Mouse (Mus musculus) urinary bladder, adult 2 months (tissue): ENCODE measurements around the gene Ankrd44. TPM values are rescaled to one million over a fixed set of nuclear protein-coding genes. Genes with fewer than 3 reads are reported as not detected.

Source experiments
- DNase-seq: peaks from one replicate; pipeline ENCODE4 v3.0.0; 2022; ENCODE audit warnings: low spot score
- polyA plus RNA-seq: library from polyadenylated mRNA; depleted of rRNA; stranded (reverse); fragments of >200 nt; gene quantifications from 2 replicates; pipeline ENCODE4 v1.2.3, GENCODE M21; 2012

Ankrd44 gene
- polyA plus RNA-seq, 1 experiment: 30.7 TPM

- no peak for DNase-seq
Observed at GRCm38 (mm10) chr1:54707888-54708565, 218.2 kb downstream of the Ankrd44 start.

GRCm38 (mm10) chr1:54707036-54707887, 218.9 kb downstream of the Ankrd44 start:
- no peak for DNase-seq

- DNase-seq: no peak
Observed at GRCm38 (mm10) chr1:54706621-54707020, 219.6 kb downstream of the Ankrd44 start.

- no peak for DNase-seq
Observed at GRCm38 (mm10) chr1:54703466-54703865, 222.7 kb downstream of the Ankrd44 start.

GRCm38 (mm10) chr1:54702918-54703317, 223.3 kb downstream of the Ankrd44 start:
- DNase-seq: no peak

DNA sequence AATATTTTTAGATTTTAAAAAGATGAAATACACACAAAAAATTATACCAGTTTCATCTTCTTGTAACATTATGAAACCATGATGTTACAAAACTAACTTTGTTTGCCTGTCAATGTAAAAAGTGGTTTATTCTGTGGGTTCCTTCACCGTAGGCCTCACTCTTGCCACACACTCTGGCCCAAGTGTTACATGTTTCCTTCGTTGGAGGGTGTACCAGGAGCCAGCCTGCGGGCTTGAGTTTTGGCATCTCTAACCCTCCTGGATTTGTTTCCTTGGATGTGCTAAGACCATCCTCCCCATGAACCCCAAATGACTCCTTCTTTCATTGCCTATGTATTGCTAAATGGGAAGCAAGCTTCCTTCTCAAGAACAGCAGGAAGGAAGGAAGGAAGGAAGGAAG, 230.8 kb downstream of the Ankrd44 start:
- DNase-seq: no peak

DNA sequence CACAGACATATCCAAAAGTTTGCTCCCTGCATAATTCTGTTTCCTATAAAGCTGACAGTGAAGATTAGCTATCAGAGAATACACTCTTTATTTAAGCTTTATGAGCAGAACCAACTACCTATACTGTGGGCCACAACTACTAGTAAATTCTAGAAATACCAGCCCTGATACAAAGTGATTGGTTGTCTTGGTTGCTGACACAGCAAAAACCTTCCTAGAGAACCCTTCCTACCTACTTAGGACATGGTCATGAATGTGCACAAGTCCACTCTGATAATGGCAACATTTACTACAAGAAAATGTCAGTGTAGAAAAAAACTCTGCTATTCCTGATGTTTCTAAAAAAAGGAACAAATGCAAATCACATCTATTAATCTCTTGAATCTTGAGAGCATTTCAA, 234.4 kb downstream of the Ankrd44 start:
- no peak for DNase-seq

GRCm38 (mm10) chr1:54690291-54690965, 235.8 kb downstream of the Ankrd44 start:
- DNase-seq: no peak

DNA sequence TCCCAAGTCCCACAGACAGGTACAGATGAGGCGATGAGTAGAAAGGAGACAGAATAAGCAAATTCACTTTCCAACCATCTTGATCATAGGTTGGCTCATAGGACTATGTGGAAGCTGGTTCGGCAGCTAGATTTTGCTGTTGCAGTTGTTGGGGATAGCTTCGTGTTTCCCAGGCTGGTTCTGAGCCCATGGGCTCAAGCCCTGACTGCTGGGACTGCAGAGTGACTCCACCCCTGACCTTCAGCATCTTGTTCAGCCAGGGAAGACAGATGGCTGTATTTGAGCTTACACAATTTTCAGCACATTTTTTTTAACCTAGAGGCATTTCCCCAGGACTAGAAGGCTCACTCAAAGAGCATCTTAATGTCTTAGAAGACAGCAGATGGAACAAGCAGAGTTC, 237.7 kb downstream of the Ankrd44 start:
- DNase-seq: no peak

GRCm38 (mm10) chr1:54684316-54684715, 241.9 kb downstream of the Ankrd44 start:
- no peak for DNase-seq

DNA sequence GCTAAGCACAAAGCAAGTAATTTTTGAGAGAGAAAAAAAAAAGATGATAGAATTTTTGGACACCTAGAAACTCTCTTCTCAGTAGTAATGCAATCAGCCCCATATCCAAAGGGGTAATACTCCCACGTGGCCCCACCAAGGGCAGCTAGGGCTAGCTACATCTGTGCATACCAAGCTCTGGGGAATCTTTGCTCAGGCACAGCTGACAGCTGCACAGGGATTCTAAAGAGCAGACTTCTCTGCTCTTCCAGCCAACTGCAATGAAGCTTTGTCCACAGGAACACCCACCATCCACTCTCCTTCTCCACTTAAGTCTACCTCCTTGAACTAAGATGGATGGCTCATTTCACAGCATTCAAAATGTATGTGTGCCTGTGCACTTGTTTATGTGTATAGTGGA, 246.6 kb downstream of the Ankrd44 start:
- DNase-seq: no peak

GRCm38 (mm10) chr1:54678037-54678436, 248.2 kb downstream of the Ankrd44 start:
- no peak for DNase-seq

- no peak for DNase-seq
Observed at GRCm38 (mm10) chr1:54675478-54675877, 250.7 kb downstream of the Ankrd44 start.

GRCm38 (mm10) chr1:54667991-54668390, 258.2 kb downstream of the Ankrd44 start:
- DNase-seq: no peak

DNA sequence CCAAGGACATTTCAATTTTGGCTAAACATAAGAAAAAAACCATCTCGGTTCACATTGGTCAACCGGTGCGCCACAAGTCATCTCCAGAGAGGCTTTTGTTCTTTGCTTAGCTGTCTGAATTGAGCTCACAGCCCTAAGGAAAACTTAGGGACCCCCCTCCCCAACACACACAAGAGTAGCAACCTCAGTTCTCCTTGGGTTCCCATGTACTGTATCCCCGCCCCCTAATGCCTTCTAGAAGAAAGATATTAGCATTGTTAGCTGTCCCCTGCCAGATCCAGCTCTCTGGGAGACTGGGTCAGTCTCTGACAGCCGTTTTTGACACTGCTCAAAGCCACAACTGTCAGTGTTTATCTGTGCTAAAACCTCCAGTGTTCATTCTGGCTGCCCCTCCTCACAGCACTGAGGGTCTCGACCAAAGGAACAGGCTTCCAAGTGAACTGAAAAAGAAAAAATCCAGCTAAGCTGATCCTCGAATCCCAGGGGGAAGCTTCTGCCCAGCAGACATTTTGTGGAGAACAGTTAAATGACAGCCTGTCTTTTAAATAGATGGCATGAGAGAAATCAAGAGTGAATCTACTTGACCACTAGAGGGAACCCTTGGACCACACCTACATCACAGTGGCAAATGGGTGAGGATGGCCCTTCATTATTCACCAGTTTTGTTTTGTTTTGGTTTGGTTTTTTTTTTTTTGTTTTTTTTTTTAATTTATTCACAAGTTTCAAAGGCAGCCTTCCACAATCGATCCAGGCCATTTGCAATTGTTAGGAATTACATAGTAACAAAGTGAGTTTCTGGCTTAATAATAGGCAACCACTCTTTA, 260.4 kb downstream of the Ankrd44 start:
- no peak for DNase-seq

DNA sequence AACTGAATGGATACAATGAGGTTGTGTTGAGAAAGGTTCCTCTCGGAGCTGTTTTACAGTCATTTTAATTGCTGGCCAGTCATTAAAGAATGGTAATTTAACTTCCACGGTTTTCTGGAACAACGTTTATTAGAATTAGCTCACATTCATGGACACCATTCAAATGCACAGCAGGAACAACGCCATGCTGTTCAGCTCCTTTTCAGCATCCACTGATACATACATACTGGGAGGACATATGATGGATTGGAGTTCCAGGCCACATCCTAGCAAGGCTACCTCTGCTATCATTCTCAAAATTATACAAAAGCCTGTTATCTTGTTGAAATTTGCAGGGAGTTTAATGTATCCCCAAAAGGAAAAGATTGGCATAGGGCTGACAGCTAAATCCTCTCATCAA, 261.1 kb downstream of the Ankrd44 start:
- no peak for DNase-seq

DNA sequence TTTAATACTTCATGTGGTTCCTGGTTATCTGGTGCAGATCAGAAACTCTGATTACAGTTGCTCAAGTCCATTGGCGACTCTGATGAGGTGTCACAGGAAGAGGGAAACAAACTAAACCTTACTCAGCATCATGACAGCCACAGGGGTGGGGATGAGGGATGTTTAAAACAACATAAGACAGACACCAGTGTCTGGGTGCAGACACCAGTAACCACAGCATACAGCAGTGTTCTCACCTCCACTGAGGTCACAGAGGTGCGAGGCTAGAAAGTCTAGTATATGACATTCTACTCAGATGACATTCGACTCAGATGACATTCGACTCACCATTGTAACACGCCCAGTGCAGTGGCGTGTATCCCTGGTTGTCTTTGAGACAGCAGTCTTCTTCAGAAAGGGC, 265.5 kb downstream of the Ankrd44 start:
- no peak for DNase-seq

DNA sequence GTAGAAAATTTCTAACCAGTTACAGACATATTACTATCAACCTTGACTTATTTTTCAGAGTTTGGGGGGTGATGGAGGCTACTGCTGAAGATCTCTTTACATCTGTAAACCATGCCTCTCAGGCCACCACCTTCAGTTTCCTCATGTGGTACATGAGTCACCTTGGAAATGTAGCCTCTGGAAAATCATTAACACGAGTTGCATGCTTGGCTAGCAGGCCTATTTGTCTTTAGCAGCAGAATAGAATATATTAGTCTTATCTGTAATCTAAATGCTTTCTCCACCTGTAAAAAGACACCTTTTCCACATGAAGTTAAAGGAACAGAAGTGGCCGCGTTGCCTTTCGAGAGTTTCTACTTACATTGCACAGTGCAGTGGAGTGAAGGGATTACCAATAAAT, 267.6 kb downstream of the Ankrd44 start:
- DNase-seq: no peak

DNA sequence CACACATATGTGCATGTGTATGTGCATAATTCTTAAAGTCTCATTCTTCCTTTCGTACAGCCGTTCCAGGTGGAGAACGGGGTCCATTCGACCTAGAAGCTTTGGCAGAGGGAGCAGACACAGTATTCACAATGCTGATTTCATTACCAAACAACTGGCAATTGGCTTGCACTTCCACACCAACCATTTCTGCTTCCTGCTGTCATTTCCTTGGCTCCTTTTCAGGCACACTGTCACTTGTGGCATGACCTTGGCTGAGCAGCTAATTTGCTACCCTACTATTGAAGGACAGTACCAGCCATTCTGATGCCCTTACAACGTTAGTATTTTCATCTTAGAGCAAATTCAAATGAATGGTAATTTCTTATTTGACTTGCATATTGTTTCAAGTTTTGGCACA, 277.9 kb downstream of the Ankrd44 start:
- no peak for DNase-seq

DNA sequence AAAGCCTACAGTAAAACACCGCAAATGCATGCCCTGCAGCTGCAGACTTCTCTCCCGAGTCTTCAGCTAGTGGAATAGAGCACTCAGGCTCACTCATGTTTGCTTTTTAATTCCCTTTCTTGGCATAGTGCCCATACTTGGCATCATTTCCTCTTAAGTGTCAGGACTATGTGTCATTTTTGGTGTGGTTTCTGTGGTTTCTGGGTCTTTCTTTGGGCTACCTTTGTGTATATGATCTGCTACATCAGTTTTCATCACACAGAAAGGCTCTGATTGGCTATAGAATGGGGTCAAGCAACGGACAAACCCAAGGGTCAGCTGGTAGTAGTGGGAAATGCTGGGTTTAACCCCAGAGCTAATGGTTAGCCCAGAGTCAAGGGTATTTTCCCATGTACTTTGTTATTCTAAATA, 278.8 kb downstream of the Ankrd44 start:
- no peak for DNase-seq

DNA sequence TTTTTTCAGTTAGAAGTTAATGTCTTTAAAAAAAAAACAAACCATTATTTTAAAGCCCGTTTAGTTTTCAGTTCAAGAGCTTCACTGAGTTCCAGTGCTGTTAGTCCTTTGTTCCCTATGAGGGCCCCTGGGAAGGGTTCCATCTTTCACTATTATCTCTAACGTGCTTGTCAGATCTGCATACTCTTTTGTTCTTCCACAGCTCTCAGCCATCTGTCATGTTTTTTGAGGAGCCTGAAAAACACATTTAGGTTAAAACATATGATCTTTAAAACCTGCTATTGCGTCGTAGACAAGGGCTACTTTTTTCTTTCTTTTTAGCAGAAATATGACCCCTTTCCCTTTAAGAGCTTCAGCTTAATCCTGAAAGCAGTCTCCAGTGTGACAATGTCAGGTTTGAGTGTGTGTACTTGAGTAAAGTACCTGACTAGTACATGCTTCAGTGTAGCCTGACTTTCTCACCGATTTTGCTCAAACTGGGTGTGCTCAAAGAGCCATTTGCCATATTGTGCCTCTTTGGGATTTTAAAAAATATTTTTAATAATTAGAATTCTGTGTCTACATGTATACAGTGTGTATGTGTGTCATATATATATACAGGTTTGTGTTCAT, 285.9 kb downstream of the Ankrd44 start:
- DNase-seq: no peak
